Mouse (Mus musculus): ENCODE measurements around the gene Pan2. TPM values are rescaled to one million over a fixed set of nuclear protein-coding genes. Genes with fewer than 3 reads are reported as not detected.
A peak's percentile ranks its signal among the peaks of the same experiment; 100 is the strongest.
"Not testable (repeated sequence)": the region's sequence is repeated elsewhere in the genome, so short reads cannot be mapped to it uniquely, and the experiment has no call there.

Gene Pan2
- 12.8 and 13.7 TPM in 2 replicates for total RNA-seq (2017)

GRCm38 (mm10) chr10:128303126-128304021 is at the start of gene Pan2:
Pan2 (plus strand) TSS chr10:128303335.
- ATAC-seq (replicated peaks; ENCODE audit: low read depth, poor library complexity, severe bottlenecking) = peak; percentile 88

- ATAC-seq (replicated peaks; ENCODE audit: low read depth, poor library complexity, severe bottlenecking) = no peak
These were observed 49.4 kb upstream of the Pan2 start, which contains the start of gene Apon for GRCm38 (mm10) chr10:128253677-128254255. Apon (plus strand) TSS chr10:128254096.

- ATAC-seq (replicated peaks; ENCODE audit: low read depth, poor library complexity, severe bottlenecking) = no peak
These were observed 47.2 kb upstream of the Pan2 start for GRCm38 (mm10) chr10:128255925-128256324.

- no peak for ATAC-seq (replicated peaks; ENCODE audit: low read depth, poor library complexity, severe bottlenecking)
These were observed 46.8 kb upstream of the Pan2 start for GRCm38 (mm10) chr10:128256328-128256727.

GRCm38 (mm10) chr10:128258953-128259352 is 44.2 kb upstream of the Pan2 start:
- ATAC-seq (replicated peaks; ENCODE audit: low read depth, poor library complexity, severe bottlenecking) = peak; percentile 98

GRCm38 (mm10) chr10:128259946-128260345 is 43.2 kb upstream of the Pan2 start:
- no peak for ATAC-seq (replicated peaks; ENCODE audit: low read depth, poor library complexity, severe bottlenecking)

GRCm38 (mm10) chr10:128260376-128260775 is 42.8 kb upstream of the Pan2 start:
- not testable (repeated sequence) for ATAC-seq (replicated peaks; ENCODE audit: low read depth, poor library complexity, severe bottlenecking)

GRCm38 (mm10) chr10:128262300-128262699 is 40.8 kb upstream of the Pan2 start:
- ATAC-seq (replicated peaks; ENCODE audit: low read depth, poor library complexity, severe bottlenecking) = no peak

GRCm38 (mm10) chr10:128263393-128264310 is 39.5 kb upstream of the Pan2 start:
- no peak for ATAC-seq (replicated peaks; ENCODE audit: low read depth, poor library complexity, severe bottlenecking)

- ATAC-seq (replicated peaks; ENCODE audit: low read depth, poor library complexity, severe bottlenecking) = no peak
These were observed 34.8 kb upstream of the Pan2 start, which contains the start of gene Apof for GRCm38 (mm10) chr10:128268371-128268770. Apof (plus strand) TSS chr10:128268671.

GRCm38 (mm10) chr10:128269206-128269910 is 33.8 kb upstream of the Pan2 start:
- ATAC-seq (replicated peaks; ENCODE audit: low read depth, poor library complexity, severe bottlenecking) = no peak

GRCm38 (mm10) chr10:128270287-128270841 is 32.8 kb upstream of the Pan2 start, which contains the start of gene Stat2:
Stat2 (plus strand) TSS chr10:128270559.
- ATAC-seq (replicated peaks; ENCODE audit: low read depth, poor library complexity, severe bottlenecking) = peak; percentile 99

- no peak for ATAC-seq (replicated peaks; ENCODE audit: low read depth, poor library complexity, severe bottlenecking)
These were observed 32.3 kb upstream of the Pan2 start for GRCm38 (mm10) chr10:128270866-128271265.

GRCm38 (mm10) chr10:128271883-128272282 is 31.3 kb upstream of the Pan2 start:
- ATAC-seq (replicated peaks; ENCODE audit: low read depth, poor library complexity, severe bottlenecking) = no peak

- not testable (repeated sequence) for ATAC-seq (replicated peaks; ENCODE audit: low read depth, poor library complexity, severe bottlenecking)
These were observed 30.2 kb upstream of the Pan2 start for GRCm38 (mm10) chr10:128272819-128273439.

- not testable (repeated sequence) for ATAC-seq (replicated peaks; ENCODE audit: low read depth, poor library complexity, severe bottlenecking)
These were observed 27.8 kb upstream of the Pan2 start for GRCm38 (mm10) chr10:128275374-128275773.

GRCm38 (mm10) chr10:128278158-128278557 is 25.0 kb upstream of the Pan2 start:
- no peak for ATAC-seq (replicated peaks; ENCODE audit: low read depth, poor library complexity, severe bottlenecking)

GRCm38 (mm10) chr10:128280943-128281342 is 22.2 kb upstream of the Pan2 start:
- no peak for ATAC-seq (replicated peaks; ENCODE audit: low read depth, poor library complexity, severe bottlenecking)

- ATAC-seq (replicated peaks; ENCODE audit: low read depth, poor library complexity, severe bottlenecking) = no peak
These were observed 21.5 kb upstream of the Pan2 start for GRCm38 (mm10) chr10:128281682-128282081.
